Mouse (Mus musculus): Measurements from ENCODE around the gene Actn4. TPM values are rescaled to one million over a fixed set of nuclear protein-coding genes. Genes with fewer than 3 reads are reported as not detected.

Actn4 gene
- total and polyA plus RNA-seq, 2 experiments from 2014 or later, result 120 to 171 TPM

DNA sequence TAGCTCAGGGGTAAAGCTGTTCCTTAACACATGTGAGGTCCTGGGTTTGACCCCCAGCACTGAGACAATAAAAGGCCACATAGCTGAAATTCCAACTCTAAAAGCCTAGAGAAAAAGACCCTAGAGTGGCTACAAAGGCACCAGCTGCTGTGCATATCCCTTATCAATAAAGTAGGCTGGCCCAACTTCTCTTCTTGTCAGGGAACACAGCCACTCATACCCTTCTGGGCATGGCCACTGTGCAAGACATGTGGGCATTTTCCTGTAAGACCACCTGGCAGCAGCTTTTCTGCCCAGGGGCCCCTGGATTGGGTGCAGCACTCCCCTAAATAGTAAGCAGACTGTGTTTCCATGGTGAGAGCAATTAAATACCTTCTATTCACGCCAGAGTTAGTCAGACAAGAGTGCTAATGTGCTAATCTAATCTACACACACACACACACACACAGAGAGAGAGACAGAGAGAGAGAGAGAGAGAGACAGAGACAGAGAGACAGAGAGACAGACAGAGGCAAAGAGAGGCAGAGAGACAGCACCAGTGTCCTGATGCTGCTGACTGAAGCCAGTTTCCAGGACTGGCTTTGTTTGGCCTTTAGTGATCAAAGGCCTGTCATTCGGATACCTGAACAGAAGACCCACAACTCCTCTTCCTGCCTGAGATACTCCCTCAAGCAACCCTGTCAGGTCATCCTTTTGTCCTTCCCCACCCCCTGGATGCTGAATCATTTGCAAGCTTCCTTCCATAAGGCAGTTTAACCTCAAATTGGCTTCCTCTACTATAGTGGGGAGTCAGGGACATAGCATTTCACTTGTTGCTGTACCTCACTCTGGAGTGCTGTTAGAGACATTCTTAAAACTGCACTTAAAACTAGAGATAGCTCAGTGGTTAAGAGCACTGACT is 8.4 kb downstream of the Actn4 start:
- H3K4me2 ChIP-seq (ENCODE audit: low read depth, low read length), result peak overlapping the region; percentile 30; the same call in 1 of the 2 replicates
- no peak overlapping the region for H3K9ac ChIP-seq (replicated peaks; ENCODE audit: low read depth, low read length)
- no peaks in the 10 kb centered on the region for H3K27me3 ChIP-seq (ENCODE audit: control insufficient read depth, insufficient read depth, low read length)
- 4% methylated on average over 2 of the region's 2 CpGs for WGBS
- no peak overlapping the region for H3K4me3 ChIP-seq (ENCODE audit: low read depth, low read length)
- TF ChIP-seq EP300 (IDR thresholded peaks at IDR 0.05; ENCODE audit: low read depth) (no peak), CTCF (IDR thresholded peaks at IDR 0.05; ENCODE audit: low read depth) (no peak)
- no peak for ATAC-seq (ENCODE audit: insufficient read depth, low read depth)
- peaks cover 16% of the 10 kb centered on the region for H3K36me3 ChIP-seq (replicated peaks; ENCODE audit: control insufficient read depth, insufficient read depth, low read length)
- DNase-seq (ENCODE audit: low spot score), result no peak
- H3K4me1 ChIP-seq (ENCODE audit: control insufficient read depth, insufficient read depth), result peaks cover 90% of the 10 kb centered on the region
- no peaks in the 10 kb centered on the region for H3K9me3 ChIP-seq (replicated peaks; ENCODE audit: control insufficient read depth, low read length)
- H3K27ac ChIP-seq (ENCODE audit: low read depth), result peak overlapping the region; percentile 72

DNA sequence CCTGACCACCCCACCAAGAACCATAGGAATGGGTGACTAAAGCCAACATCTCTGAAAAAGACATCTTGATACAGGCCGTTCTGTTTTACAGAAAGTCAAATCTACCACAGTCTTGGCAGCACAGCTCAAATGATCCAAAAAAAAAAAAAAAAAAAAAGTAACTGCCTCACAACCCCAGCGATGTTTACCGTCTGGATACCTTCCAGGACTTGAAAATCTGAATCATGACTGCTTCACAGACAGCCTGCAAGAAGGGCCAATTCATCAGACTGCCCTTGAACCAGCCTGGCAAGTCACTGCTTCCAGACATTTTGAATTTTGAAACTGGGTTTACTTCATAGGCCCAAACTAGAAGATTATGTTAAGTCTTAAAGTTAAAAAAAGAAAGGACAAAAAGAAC is 9.4 kb downstream of the Actn4 start:
- Histone ChIP-seq H3K4me1 (ENCODE audit: control insufficient read depth, insufficient read depth) (peaks cover 90% of the 10 kb centered on the region), H3K4me3 (ENCODE audit: low read depth, low read length) (no peak overlapping the region), H3K27ac (ENCODE audit: low read depth) (peak overlapping the region; percentile 72), H3K27me3 (ENCODE audit: control insufficient read depth, insufficient read depth, low read length) (no peaks in the 10 kb centered on the region), H3K9me3 (replicated peaks; ENCODE audit: control insufficient read depth, low read length) (no peaks in the 10 kb centered on the region), H3K9ac (replicated peaks; ENCODE audit: low read depth, low read length) (no peak overlapping the region), H3K4me2 (ENCODE audit: low read depth, low read length) (no peak overlapping the region), H3K36me3 (replicated peaks; ENCODE audit: control insufficient read depth, insufficient read depth, low read length) (peaks cover 16% of the 10 kb centered on the region)
- TF ChIP-seq CTCF (IDR thresholded peaks at IDR 0.05; ENCODE audit: low read depth) (no peak), EP300 (IDR thresholded peaks at IDR 0.05; ENCODE audit: low read depth) (no peak)
- no peak for DNase-seq (ENCODE audit: low spot score)
- 16% methylated on average over 3 of the region's 3 CpGs for WGBS
- no peak; the same call in 1 of the 2 replicates for ATAC-seq (ENCODE audit: insufficient read depth, low read depth)

- no peak for ATAC-seq (ENCODE audit: insufficient read depth, low read depth)
- Histone ChIP-seq H3K4me1 (ENCODE audit: control insufficient read depth, insufficient read depth) (peaks cover 90% of the 10 kb centered on the region), H3K4me2 (ENCODE audit: low read depth, low read length) (no peak overlapping the region), H3K27me3 (ENCODE audit: control insufficient read depth, insufficient read depth, low read length) (no peaks in the 10 kb centered on the region), H3K36me3 (replicated peaks; ENCODE audit: control insufficient read depth, insufficient read depth, low read length) (peaks cover 16% of the 10 kb centered on the region), H3K9ac (replicated peaks; ENCODE audit: low read depth, low read length) (0 out of 2 replicates have a peak overlapping the region, but pooled peaks have one; percentile 1), H3K9me3 (replicated peaks; ENCODE audit: control insufficient read depth, low read length) (no peaks in the 10 kb centered on the region), H3K4me3 (ENCODE audit: low read depth, low read length) (no peak overlapping the region), H3K27ac (ENCODE audit: low read depth) (peak overlapping the region; percentile 72)
- TF ChIP-seq CTCF (IDR thresholded peaks at IDR 0.05; ENCODE audit: low read depth), result no peak
- no peak for DNase-seq (ENCODE audit: low spot score)
- WGBS, result 20% methylated on average over 2 of the region's 2 CpGs
These were observed 10.4 kb downstream of the Actn4 start for GRCm38 (mm10) chr7:28951764-28952163.

DNA sequence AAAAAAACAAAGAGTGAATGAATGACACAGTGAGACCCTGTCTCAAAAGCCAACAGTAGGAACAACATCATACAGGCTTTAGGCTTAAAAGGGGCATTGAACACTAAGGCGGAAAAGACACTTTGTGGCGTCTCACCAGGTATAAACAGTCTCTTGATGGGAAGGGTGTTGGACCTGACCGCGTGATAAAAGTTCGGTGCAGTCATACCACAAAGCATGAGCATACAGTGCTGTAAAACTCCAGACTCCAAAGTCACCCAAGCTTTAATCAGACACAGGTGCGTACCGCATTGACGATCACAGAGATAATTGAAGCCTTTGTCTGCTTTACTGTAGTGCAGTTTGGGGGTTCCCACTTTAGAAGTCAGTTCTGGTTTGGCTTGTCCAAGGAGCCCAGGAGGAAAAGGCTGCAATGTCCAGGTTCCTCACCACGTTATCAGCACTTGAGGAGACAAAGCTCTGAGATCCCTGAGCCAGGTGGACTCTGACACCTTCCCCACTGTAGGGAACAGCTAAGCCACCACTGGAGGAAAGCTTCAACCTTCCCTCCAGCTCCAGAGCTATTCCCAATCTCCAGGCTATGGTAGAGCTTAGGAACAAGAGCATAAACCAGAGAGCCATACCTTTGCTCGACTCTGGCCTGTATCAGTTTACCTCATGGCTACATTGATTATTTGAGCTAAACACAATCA is 11.6 kb downstream of the Actn4 start:
- DNase-seq (ENCODE audit: low spot score) (no peak), ATAC-seq (ENCODE audit: insufficient read depth, low read depth) (no peak)
- Histone ChIP-seq H3K4me2 (ENCODE audit: low read depth, low read length) (no peak overlapping the region), H3K9me3 (replicated peaks; ENCODE audit: control insufficient read depth, low read length) (no peaks in the 10 kb centered on the region), H3K36me3 (replicated peaks; ENCODE audit: control insufficient read depth, insufficient read depth, low read length) (peaks cover 16% of the 10 kb centered on the region), H3K4me1 (ENCODE audit: control insufficient read depth, insufficient read depth) (peaks cover 90% of the 10 kb centered on the region), H3K9ac (replicated peaks; ENCODE audit: low read depth, low read length) (no peak overlapping the region), H3K27me3 (ENCODE audit: control insufficient read depth, insufficient read depth, low read length) (no peaks in the 10 kb centered on the region), H3K4me3 (ENCODE audit: low read depth, low read length) (no peak overlapping the region), H3K27ac (ENCODE audit: low read depth) (peak overlapping the region; percentile 1; the same call in 1 of the 2 replicates)
- WGBS, result 86% methylated on average over 10 of the region's 10 CpGs
- TF ChIP-seq EP300 (IDR thresholded peaks at IDR 0.05; ENCODE audit: low read depth) (no peak), CTCF (IDR thresholded peaks at IDR 0.05; ENCODE audit: low read depth) (no peak)

GRCm38 (mm10) chr7:28949298-28949697 is 12.8 kb downstream of the Actn4 start:
- ATAC-seq (ENCODE audit: insufficient read depth, low read depth) (no peak), DNase-seq (ENCODE audit: low spot score) (no peak)
- Histone ChIP-seq H3K4me3 (ENCODE audit: low read depth, low read length) (no peak overlapping the region), H3K9me3 (replicated peaks; ENCODE audit: control insufficient read depth, low read length) (no peaks in the 10 kb centered on the region), H3K27me3 (ENCODE audit: control insufficient read depth, insufficient read depth, low read length) (no peaks in the 10 kb centered on the region), H3K36me3 (replicated peaks; ENCODE audit: control insufficient read depth, insufficient read depth, low read length) (peaks cover 16% of the 10 kb centered on the region), H3K9ac (replicated peaks; ENCODE audit: low read depth, low read length) (peak overlapping the region; percentile 25; the same call in 1 of the 2 replicates), H3K27ac (ENCODE audit: low read depth) (peak overlapping the region; percentile 97), H3K4me1 (ENCODE audit: control insufficient read depth, insufficient read depth) (peaks cover 95% of the 10 kb centered on the region), H3K4me2 (ENCODE audit: low read depth, low read length) (no peak overlapping the region)
- TF ChIP-seq CTCF (IDR thresholded peaks at IDR 0.05; ENCODE audit: low read depth), result no peak
- TF ChIP-seq EP300 (IDR thresholded peaks at IDR 0.05; ENCODE audit: low read depth), result no peak
- 35% methylated on average over 2 of the region's 2 CpGs for WGBS

Data from heart, postnatal 0 days (tissue).